ENCODE assay signal across 10 mouse cellular contexts in the genomic region with DNA sequence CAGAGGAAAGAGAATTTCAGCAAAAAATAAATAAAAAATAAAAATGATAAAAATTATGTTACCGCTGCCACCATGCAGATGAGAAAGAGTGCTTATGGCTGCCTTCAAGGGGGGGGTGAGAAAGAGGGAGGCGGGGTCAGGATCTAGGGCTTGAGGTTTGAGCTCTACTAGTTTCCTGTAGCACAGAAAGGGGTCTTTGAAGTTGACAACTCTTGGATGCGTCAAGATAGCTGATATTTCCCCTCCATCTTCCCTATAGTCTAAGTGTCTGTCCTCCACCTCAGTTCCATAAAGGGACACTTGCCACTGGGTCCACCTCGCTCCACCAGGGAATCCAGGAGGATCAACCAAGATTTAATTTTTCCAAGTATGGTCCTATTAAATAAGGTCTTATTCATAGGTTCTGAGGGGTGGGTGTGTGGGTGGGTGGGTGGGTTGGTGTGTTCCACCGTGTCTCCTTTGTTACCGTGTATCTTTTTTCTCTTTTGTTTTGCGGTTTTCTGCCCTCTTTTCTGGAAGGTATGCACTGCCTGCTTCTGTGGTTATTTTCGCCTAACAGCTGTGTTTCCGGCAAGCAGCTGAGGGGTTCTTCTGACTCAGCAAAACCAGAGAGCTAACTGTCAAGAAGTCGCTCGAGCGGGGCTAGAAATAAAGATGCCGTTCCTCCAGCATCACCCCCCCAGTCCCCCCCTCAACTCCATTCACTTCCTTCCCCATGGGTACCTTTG.
DNase-seq lines count a peak whose midpoint lies in the region; ATAC-seq lines count a peak whose summit lies in the region.
"Had no signal": no experiment of that assay in that cellular context is flagged by ENCODE, and none has a peak within 500 bp of the region (broad histone marks: within the 10 kb centered on the region; RNA-seq: fewer than 3 reads in every experiment).

No protein-coding gene starts in this region.

- no peaks in the 10 kb centered on the region for H3K9me3 ChIP-seq in heart, embryonic 15.5 days (replicated peaks)
- no peaks in the 10 kb centered on the region for H3K9me3 ChIP-seq in hindbrain, embryonic 13.5 days

- H3K36me3 ChIP-seq in heart, embryonic 15.5 days: no peaks in the 10 kb centered on the region
- no peaks in the 10 kb centered on the region for H3K36me3 ChIP-seq in hindbrain, embryonic 13.5 days

- peaks cover 22% of the 10 kb centered on the region for H3K4me1 ChIP-seq in heart, embryonic 15.5 days (replicated peaks)
- peaks cover 21% of the 10 kb centered on the region for H3K4me1 ChIP-seq in hindbrain, embryonic 13.5 days (replicated peaks)

- 47% methylated on average over 13 of the region's 13 CpGs for WGBS in heart, embryonic 15.5 days
- 59% methylated on average over 13 of the region's 13 CpGs for WGBS in hindbrain, embryonic 13.5 days

- H3K27ac ChIP-seq in heart, embryonic 15.5 days: no peak overlapping the region
- no peak overlapping the region for H3K27ac ChIP-seq in hindbrain, embryonic 13.5 days

- H3K4me3 ChIP-seq in heart, embryonic 15.5 days: no peak overlapping the region
- H3K4me3 ChIP-seq in hindbrain, embryonic 13.5 days: no peak overlapping the region

- peaks cover 8% of the 10 kb centered on the region; the same call in 1 of the 2 replicates for H3K27me3 ChIP-seq in heart, embryonic 15.5 days
- 0 out of 2 replicates have a peak, but pooled peaks cover 4% of the 10 kb centered on the region for H3K27me3 ChIP-seq in hindbrain, embryonic 13.5 days
- H3K27me3 ChIP-seq: Patski had no signal

- peak overlapping the region; percentile 9; the same call in 1 of the 2 replicates for H3K4me2 ChIP-seq in heart, embryonic 15.5 days
- no peak overlapping the region for H3K4me2 ChIP-seq in hindbrain, embryonic 13.5 days

- no peak for DNase-seq in heart, adult 9 months (ENCODE audit: low spot score in 2 of 2)
- peak; percentile 66 for DNase-seq in CD4-positive, CD25-positive, alpha-beta regulatory T cell, adult 2 months (ENCODE audit: low read depth, low spot score)
- peak; percentile 72 for DNase-seq in induced T-regulatory cell, adult 2 months (ENCODE audit: low read depth)
- DNase-seq in ovary, postnatal 10 days (ENCODE audit: low spot score): no peak
- DNase-seq: right cerebral cortex, postnatal 4 days had no signal

- no peak overlapping the region for H3K9ac ChIP-seq in heart, embryonic 15.5 days
- H3K9ac ChIP-seq in hindbrain, embryonic 13.5 days: no peak overlapping the region

- ATAC-seq in heart, embryonic 15.5 days (replicated peaks; ENCODE audit: insufficient number of reproducible peaks, insufficient read depth, low FRiP score, low read depth): no peak
- peak; percentile 57 for ATAC-seq in neutrophil, adult 5-6 weeks (ENCODE audit: extremely low read depth, insufficient number of reproducible peaks, low FRiP score, poor library complexity, severe bottlenecking)
- ATAC-seq in hindbrain, embryonic 13.5 days (ENCODE audit: low FRiP score): no peak
- no peak for ATAC-seq in erythroblast, adult 5-6 weeks (replicated peaks; ENCODE audit: low FRiP score, poor library complexity, severe bottlenecking)
- ATAC-seq: Patski had no signal

Comparison
In these comparisons a context has a peak if more than half of its experiments do, and no peak if none do; other contexts are left out.
1. DNase-seq: peak in CD4-positive, CD25-positive, alpha-beta regulatory T cell, adult 2 months (single experiment) and induced T-regulatory cell, adult 2 months (single experiment); none in heart, adult 9 months (0 of 2) and ovary, postnatal 10 days (single experiment).